In the genomic region with DNA sequence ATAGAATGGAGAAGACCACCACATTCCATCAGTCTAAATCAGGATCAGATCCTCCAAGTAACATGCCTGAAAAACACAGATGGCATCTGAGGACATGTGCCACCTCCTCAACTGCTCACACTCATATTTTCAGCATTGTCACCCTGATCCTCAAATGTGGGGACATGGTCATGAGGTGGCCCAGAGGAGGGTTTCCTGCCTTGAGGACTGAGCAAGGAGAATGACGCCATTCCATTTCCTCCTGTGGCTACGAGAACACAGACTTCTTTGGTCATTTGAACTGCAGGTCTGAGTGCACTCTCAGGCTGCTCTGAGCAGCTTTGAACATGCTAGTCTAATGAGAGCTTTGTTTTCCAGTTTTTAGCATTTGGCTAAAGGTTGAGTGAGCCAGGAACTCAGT, we compare ENCODE assay signal across 14 mouse cellular contexts.
"Had no signal": no experiment of that assay in that cellular context is flagged by ENCODE, and none has a peak within 500 bp of the region (broad histone marks: within the 10 kb centered on the region; RNA-seq: fewer than 3 reads in every experiment).

No protein-coding gene starts in this region.

- DNase-seq: gastrocnemius, adult 2 months; gastrocnemius, postnatal 10 days; gastrocnemius, postnatal 25 days; heart, adult 11 months; heart, adult 2 months; heart, postnatal 4 days; kidney, adult 11 months; kidney, adult 2 months; kidney, postnatal 25 days; kidney, postnatal 4 days; liver had no signal

- ATAC-seq: hindbrain, postnatal 0 days; intestine, embryonic 16.5 days; liver, embryonic 12.5 days had no signal
